Mouse (Mus musculus): ENCODE data around the gene Atrx. TPM values are rescaled to one million over a fixed set of nuclear protein-coding genes. Genes with fewer than 3 reads are reported as not detected.

Gene Atrx
- polyA plus RNA-seq, 1 experiment from 2014 or later, result 35.0 TPM

- ATAC-seq, result no peak
- H3K9ac ChIP-seq (replicated peaks), result no peak within 1 kb of the TSS
- WGBS (ENCODE audit: insufficient replicate concordance), result 21% methylated on average over 38 of the region's 86 CpGs
Measured at GRCm38 (mm10) chrX:105764162-105765004, 164.8 kb downstream of the Atrx start, which contains the start of gene Fgf16. Gene Fgf16, plus strand, starts transcription at chrX:105764279.

DNA sequence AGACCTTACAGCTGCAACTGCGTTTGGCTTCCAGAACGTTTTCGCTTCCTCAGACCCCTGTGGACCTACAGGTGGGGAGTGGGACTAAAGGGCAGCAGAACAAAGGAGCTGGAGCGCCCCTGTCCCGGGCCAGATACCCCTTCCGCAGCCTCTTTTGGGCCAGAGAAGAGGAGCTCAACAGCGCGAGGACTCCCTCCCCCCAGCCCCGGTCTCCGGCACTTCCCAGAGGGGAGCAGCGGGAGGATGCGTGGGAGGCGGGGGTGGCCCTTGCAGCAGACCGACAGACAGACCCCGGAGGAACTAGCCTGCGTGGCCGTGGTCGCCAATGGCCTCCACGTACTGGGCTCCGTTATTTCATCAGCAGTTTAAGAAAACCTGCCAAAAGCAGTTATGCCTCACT is 165.6 kb downstream of the Atrx start:
- H3K4me3 ChIP-seq (ENCODE audit: low read depth, low read length), result peak overlapping the region; percentile 40
- ATAC-seq, result no peak

More at GRCm38 (mm10) chrX:105764162-105765004, 164.8 kb downstream of the Atrx start, which contains the start of gene Fgf16:
- peak within 1 kb of the TSS; percentile 40 for H3K4me3 ChIP-seq (ENCODE audit: low read depth, low read length)
- no peaks in the 10 kb centered on the region for H3K9me3 ChIP-seq (ENCODE audit: low read length)
- H3K27me3 ChIP-seq (ENCODE audit: insufficient read depth, low read length), result peaks cover 32% of the 10 kb centered on the region
- no peak within 1 kb of the TSS for H3K27ac ChIP-seq (ENCODE audit: low read depth)
- DNase-seq, result no peak
- no peak for TF ChIP-seq CTCF (IDR thresholded peaks at IDR 0.05; ENCODE audit: low read depth)
- no peak for TF ChIP-seq EP300 (IDR thresholded peaks at IDR 0.05; ENCODE audit: low read depth)
- no peaks in the 10 kb centered on the region for H3K36me3 ChIP-seq (replicated peaks; ENCODE audit: insufficient read depth, low read length)
- no peaks in the 10 kb centered on the region; the same call in 1 of the 2 replicates for H3K4me1 ChIP-seq (ENCODE audit: insufficient read depth)
- peak within 1 kb of the TSS; percentile 54 for H3K4me2 ChIP-seq (ENCODE audit: low read depth, low read length)

DNA sequence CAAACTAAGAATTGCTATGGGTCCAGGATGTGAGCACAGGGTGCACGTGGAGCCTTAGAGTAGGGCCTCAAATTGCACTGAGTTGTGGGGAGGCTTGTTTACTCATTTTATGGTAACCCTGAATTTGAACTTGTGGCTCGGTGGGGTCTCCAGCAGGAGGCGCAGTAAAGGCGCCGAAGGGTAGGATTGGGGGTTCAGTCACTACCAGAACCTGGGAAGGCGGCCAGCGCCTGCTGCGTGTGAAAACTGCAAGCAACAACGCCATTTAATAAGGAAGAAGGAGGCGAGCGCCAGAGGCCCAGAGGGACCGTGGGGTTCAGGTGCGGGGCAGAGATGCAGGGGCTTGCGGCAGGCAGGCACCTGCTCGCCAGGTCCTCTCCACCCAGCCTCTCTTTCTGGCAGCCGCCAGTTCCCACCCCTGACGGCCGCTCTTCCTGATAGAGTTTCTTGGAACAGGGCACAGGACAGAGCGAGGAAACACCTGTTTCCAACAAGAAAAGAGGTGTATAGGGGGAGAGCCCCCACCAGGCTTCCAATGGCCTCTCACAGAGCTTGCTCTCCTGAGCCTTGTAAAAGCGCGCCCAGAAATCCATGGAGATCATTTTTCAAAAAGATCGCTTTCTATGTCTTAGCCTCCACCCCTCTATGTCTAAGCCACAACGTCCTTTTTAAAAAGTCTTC is 166.2 kb downstream of the Atrx start:
- TF ChIP-seq EP300 (IDR thresholded peaks at IDR 0.05; ENCODE audit: low read depth), result no peak
- TF ChIP-seq CTCF (IDR thresholded peaks at IDR 0.05; ENCODE audit: low read depth), result no peak
- Histone ChIP-seq H3K4me2 (ENCODE audit: low read depth, low read length) (peak overlapping the region; percentile 54), H3K4me3 (ENCODE audit: low read depth, low read length) (no peak overlapping the region), H3K27ac (ENCODE audit: low read depth) (no peak overlapping the region), H3K36me3 (replicated peaks; ENCODE audit: insufficient read depth, low read length) (no peaks in the 10 kb centered on the region), H3K4me1 (ENCODE audit: insufficient read depth) (no peaks in the 10 kb centered on the region; the same call in 1 of the 2 replicates), H3K27me3 (ENCODE audit: insufficient read depth, low read length) (peaks cover 32% of the 10 kb centered on the region), H3K9ac (replicated peaks) (no peak overlapping the region), H3K9me3 (ENCODE audit: low read length) (no peaks in the 10 kb centered on the region)
- DNase-seq (no peak), ATAC-seq (no peak)
- 18% methylated on average over 22 of the region's 23 CpGs for WGBS (ENCODE audit: insufficient replicate concordance)

More for the DNA sequence above, 165.6 kb downstream of the Atrx start:
- no peaks in the 10 kb centered on the region for H3K36me3 ChIP-seq (replicated peaks; ENCODE audit: insufficient read depth, low read length)
- 12% methylated on average over 20 of the region's 20 CpGs for WGBS (ENCODE audit: insufficient replicate concordance)
- peaks cover 32% of the 10 kb centered on the region for H3K27me3 ChIP-seq (ENCODE audit: insufficient read depth, low read length)
- no peak for DNase-seq
- H3K9ac ChIP-seq (replicated peaks), result no peak overlapping the region
- H3K4me2 ChIP-seq (ENCODE audit: low read depth, low read length), result peak overlapping the region; percentile 54
- H3K27ac ChIP-seq (ENCODE audit: low read depth), result no peak overlapping the region
- no peaks in the 10 kb centered on the region for H3K9me3 ChIP-seq (ENCODE audit: low read length)
- no peaks in the 10 kb centered on the region; the same call in 1 of the 2 replicates for H3K4me1 ChIP-seq (ENCODE audit: insufficient read depth)
- TF ChIP-seq CTCF (IDR thresholded peaks at IDR 0.05; ENCODE audit: low read depth), result no peak
- TF ChIP-seq EP300 (IDR thresholded peaks at IDR 0.05; ENCODE audit: low read depth), result no peak

Other genes starting within 250 kb of the Atrx start
- gene Fgf16, start 165.1 kb downstream of the Atrx start, polyA plus RNA-seq (2015; fragmentation: Nextera tagmentation; extraction: Ambion mirVana), result not detected in 2 replicates
- gene Magt1, start 82.5 kb upstream of the Atrx start, polyA plus RNA-seq (2015; fragmentation: Nextera tagmentation; extraction: Ambion mirVana), result 21.7 and 22.3 TPM in 2 replicates
- gene Cox7b, start 86.3 kb upstream of the Atrx start, polyA plus RNA-seq (2015; fragmentation: Nextera tagmentation; extraction: Ambion mirVana), result 537 and 543 TPM in 2 replicates
- gene Atp7a, start 97.9 kb upstream of the Atrx start, polyA plus RNA-seq (2015; fragmentation: Nextera tagmentation; extraction: Ambion mirVana), result 3.1 and 4.9 TPM in 2 replicates
- gene Tlr13, start 213.8 kb upstream of the Atrx start, polyA plus RNA-seq (2015; fragmentation: Nextera tagmentation; extraction: Ambion mirVana), result 1.2 and 1.5 TPM in 2 replicates